Mouse (Mus musculus) Patski (cell line): ENCODE data around the gene Nppa. TPM values are rescaled to one million over a fixed set of nuclear protein-coding genes. Genes with fewer than 3 reads are reported as not detected.

Experiments used
- ATAC-seq: fragments of 100-300 bp; one replicate; pipeline ENCODE4 v1.8.0; 2021
- CTCF ChIA-PET: fragments of 350-600 bp; sonication (Branson Sonifier 250); formaldehyde crosslinking; loops from one replicate; lab custom pipeline; 2022; ENCODE audit warnings: inconsistent platforms; lab: Charles Lee
- POLR2A ChIA-PET: fragments of 350-600 bp; sonication (Branson Sonifier 250); formaldehyde crosslinking; loops from one replicate; lab custom pipeline; 2022; ENCODE audit warnings: antibody characterized with exemption, inconsistent platforms; lab: Charles Lee
- DNase-seq: peaks from one replicate; pipeline ENCODE4 v3.0.0-alpha.2; 2011; ENCODE audit warnings: low read depth, low spot score
- H3K27me3 ChIP-seq: fragments of 371-371 bp; one replicate; pipeline ENCODE4 v1.5.1; 2021
- CTCF ChIP-seq: fragments of 100-300 bp; IDR thresholded peaks from one replicate; pipeline ENCODE4 v1.5.1; 2021
- in situ Hi-C: fragments of 300-500 bp; cut with MboI; formaldehyde crosslinking; loops from 3 replicates; pipeline ENCODE4 v1.11.1; 2018; ENCODE audit warnings: low pct_unique_long_range_greater_than_20kb, mixed read lengths
- polyA plus RNA-seq: library from polyadenylated mRNA; unstranded; gene quantifications from one replicate; pipeline ENCODE4 v1.2.3, GENCODE M21; 2021

Nppa gene
- polyA plus RNA-seq, 1 experiment from 2014 or later: 0.31 TPM

DNA sequence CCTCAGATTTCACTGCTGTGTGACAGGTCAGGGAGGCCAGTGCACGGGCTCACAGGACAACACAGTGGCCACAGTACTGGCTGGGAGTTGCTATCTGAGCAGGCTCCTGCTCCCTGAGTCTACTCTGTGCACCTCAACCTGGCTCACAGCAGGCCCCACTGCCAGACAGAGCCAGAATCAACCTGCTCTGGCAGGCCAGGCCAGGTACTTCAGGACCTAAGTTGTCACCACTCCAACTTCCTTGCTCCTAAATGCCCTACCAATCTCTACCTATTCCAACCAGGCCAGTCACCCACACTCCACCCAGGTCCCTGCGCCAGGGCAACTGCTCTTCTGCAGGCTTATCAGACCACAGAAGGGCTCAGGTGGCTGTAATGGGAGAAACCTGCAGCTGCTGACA is 9.1 kb downstream of the Nppa start:
- H3K27me3 ChIP-seq: no peaks in the 10 kb centered on the region
- ChIA-PET POLR2A (no interaction called here), CTCF (interaction anchor here (1.5 kb wide), 1 partner anchor 49 kb away, joined by 8 read pairs; no protein-coding TSS in a partner anchor)
- DNase-seq: no peak
- in situ Hi-C loops: no loop called here
- no peak for ATAC-seq
- TF ChIP-seq CTCF: no peak

DNA sequence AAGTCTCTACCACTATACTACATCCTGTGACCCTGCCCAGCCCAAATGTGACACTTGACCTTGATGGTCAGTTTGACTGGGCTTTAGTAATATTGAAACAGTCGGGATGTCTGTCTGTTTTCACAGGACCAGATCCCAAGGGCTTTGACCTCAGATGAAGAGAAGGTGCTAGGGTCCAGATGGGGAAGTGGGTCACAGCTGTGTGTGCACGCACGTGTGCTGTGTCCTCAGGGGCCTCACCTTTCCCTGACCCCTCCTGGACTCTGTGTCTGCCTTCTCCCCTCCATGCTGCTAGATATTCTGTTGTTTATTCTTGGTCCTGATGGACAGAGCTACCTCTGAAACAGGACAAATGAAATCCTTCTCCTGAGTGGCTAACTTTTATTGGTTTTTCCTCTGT is 10.8 kb downstream of the Nppa start:
- POLR2A ChIA-PET: no interaction called here
- TF ChIP-seq CTCF: no peak
- in situ Hi-C loops: no loop called here
- CTCF ChIA-PET: interaction anchor here (1.6 kb wide), 1 partner anchor 51 kb away, joined by 3 read pairs; no protein-coding TSS in a partner anchor
- DNase-seq: no peak
- H3K27me3 ChIP-seq: no peaks in the 10 kb centered on the region
- ATAC-seq: no peak

DNA sequence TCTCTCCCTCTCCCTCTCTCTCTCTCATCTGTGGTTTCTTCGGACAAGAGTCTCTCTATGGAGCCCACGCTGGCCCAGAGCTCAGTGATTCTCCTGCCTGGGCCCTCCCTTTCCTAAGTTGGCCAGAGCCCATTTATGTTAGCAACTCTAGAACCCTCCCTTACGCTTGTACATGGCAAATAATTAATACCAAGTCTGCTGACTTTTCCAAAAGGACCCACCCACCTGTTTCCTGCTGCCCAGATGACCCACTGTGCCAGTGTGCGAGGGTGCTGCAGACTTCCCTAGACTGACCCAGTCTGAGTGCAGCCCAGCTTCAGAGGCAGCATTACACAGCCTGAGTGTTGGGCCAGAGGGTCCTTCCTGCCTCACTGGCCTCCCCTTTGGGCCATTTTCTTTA is 11.7 kb downstream of the Nppa start:
- no peak for TF ChIP-seq CTCF
- ATAC-seq: no peak
- ChIA-PET POLR2A (no interaction called here), CTCF (interaction anchor here (1.5 to 1.6 kb wide), 2 partner anchors 52 to 53 kb away, joined by 3 read pairs; no protein-coding TSS in a partner anchor)
- DNase-seq: no peak
- H3K27me3 ChIP-seq: no peaks in the 10 kb centered on the region
- in situ Hi-C loops: no loop called here

- ChIA-PET CTCF (interaction anchor here (1.0 to 2.4 kb wide), 7 partner anchors 14 to 62 kb away, joined by 3 to 6 read pairs (median 3); no protein-coding TSS in a partner anchor), POLR2A (no interaction called here)
- H3K27me3 ChIP-seq: no peaks in the 10 kb centered on the region
- no peak for TF ChIP-seq CTCF
- DNase-seq: no peak
- in situ Hi-C loops: no loop called here
- ATAC-seq: no peak
Measured at GRCm38 (mm10) chr4:148015418-148015817, 14.9 kb downstream of the Nppa start.

- ChIA-PET POLR2A (no interaction called here), CTCF (interaction anchor here (0.8 to 2.4 kb wide), 2 partner anchors 12 to 57 kb away, joined by 3 to 6 read pairs; no protein-coding TSS in a partner anchor)
- DNase-seq (no peak), ATAC-seq (no peak)
- H3K27me3 ChIP-seq: no peaks in the 10 kb centered on the region
- no peak for TF ChIP-seq CTCF
- in situ Hi-C loops: no loop called here
Measured at GRCm38 (mm10) chr4:148016981-148017380, 16.5 kb downstream of the Nppa start.

DNA sequence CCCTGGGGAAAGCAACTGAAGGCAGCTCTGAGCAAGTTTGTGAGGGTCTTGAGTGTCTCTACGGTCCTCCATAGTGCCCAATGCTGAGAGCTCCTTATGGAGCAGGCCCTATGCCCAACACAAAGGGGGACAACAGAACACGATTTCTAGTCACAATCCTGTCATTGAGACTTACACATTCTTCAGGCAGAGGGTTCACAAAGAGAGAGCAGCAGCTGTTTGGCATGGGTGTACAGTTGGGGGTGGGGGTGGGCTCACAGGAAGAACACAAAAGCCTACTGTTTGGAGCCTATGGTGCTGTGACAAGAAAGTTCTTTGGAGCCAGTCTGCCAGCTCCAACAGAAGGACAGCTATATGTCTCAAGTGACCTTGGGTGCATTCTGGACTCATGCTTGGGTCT is 17.9 kb downstream of the Nppa start:
- no peak for ATAC-seq
- no peak for TF ChIP-seq CTCF
- H3K27me3 ChIP-seq: no peaks in the 10 kb centered on the region
- in situ Hi-C loops: no loop called here
- ChIA-PET CTCF (interaction anchor here (1.4 kb wide), 1 partner anchor 12 kb away, joined by 3 read pairs; no protein-coding TSS in a partner anchor), POLR2A (no interaction called here)
- no peak for DNase-seq

DNA sequence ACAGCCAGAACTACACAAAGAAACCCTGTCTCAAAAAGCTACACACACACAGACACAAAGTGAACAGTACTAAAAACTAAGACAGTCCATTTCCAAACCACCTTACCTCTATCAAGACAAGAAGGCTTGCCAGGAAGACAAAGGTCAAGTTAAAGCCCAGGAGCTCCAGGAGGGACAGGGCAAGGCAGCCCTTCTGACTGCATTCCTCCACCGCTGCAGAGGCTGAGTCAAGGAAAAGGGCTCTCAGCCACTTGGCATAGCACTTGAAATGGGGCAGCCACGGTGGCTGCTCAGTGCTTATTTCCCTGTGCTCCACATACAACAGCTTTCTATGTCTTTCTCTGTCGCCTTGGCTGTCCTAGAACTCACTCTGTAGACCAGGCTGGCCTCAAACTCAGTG is 23.5 kb downstream of the Nppa start:
- DNase-seq (no peak), ATAC-seq (no peak)
- in situ Hi-C loops: no loop called here
- no peak for TF ChIP-seq CTCF
- ChIA-PET POLR2A (interaction anchor here (1.0 kb wide), 1 partner anchor 15 kb away, joined by 3 read pairs; the partner anchor contains the start of genes Clcn6 and Mthfr), CTCF (no interaction called here)
- H3K27me3 ChIP-seq: no peaks in the 10 kb centered on the region

- POLR2A ChIA-PET: no interaction called here
- in situ Hi-C loops: no loop called here
- ATAC-seq: no peak
Measured at GRCm38 (mm10) chr4:148029297-148029696, 28.8 kb downstream of the Nppa start.

GRCm38 (mm10) chr4:148030506-148030905 is 30.0 kb downstream of the Nppa start:
- POLR2A ChIA-PET: no interaction called here
- H3K27me3 ChIP-seq: no peaks in the 10 kb centered on the region
- no peak for TF ChIP-seq CTCF
- CTCF ChIA-PET: interaction anchor here (1.1 kb wide), 1 partner anchor 12 kb away, joined by 3 read pairs; no protein-coding TSS in a partner anchor
- in situ Hi-C loops: no loop called here
- no peak for DNase-seq
- ATAC-seq: no peak

More at GRCm38 (mm10) chr4:148029297-148029696, 28.8 kb downstream of the Nppa start:
- no peaks in the 10 kb centered on the region for H3K27me3 ChIP-seq
- no peak for DNase-seq
- TF ChIP-seq CTCF: no peak
- CTCF ChIA-PET: interaction anchor here (1.5 kb wide), 1 partner anchor 12 kb away, joined by 3 read pairs; no protein-coding TSS in a partner anchor

DNA sequence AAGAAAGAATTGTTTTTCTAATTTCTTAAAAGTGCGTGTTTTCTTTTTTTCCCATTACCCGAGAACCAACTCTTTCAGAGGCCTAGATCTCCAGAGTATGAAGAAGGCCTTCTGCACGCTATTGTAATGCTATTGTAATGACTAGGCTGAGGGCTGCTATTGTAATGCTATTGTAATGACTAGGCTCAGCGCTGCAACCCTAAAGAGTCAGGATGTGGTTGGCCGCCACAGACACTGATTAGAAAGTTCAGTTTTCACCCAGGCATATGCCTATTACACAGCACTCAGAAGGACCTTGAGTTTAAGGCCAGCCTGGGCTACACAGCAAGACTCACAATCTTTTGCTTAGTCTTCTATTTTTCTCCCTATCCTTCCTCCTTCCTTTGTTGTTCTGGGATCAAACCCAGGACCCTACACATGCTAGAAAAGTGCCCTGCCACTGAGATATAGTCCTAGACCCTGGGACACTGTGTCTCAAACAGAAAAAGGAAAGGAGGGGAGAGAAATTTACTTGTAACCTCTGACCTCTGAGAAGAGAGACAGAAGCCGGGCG is 33.4 kb downstream of the Nppa start:
- ChIA-PET CTCF (interaction anchor here (1.2 kb wide), 1 partner anchor 33 kb away, joined by 3 read pairs; no protein-coding TSS in a partner anchor), POLR2A (no interaction called here)
- no peak for TF ChIP-seq CTCF
- no peak for ATAC-seq
- DNase-seq: no peak
- in situ Hi-C loops: no loop called here
- H3K27me3 ChIP-seq: no peaks in the 10 kb centered on the region

GRCm38 (mm10) chr4:148035440-148035839 is 34.9 kb downstream of the Nppa start:
- DNase-seq (no peak), ATAC-seq (no peak)
- H3K27me3 ChIP-seq: no peaks in the 10 kb centered on the region
- in situ Hi-C loops: no loop called here
- ChIA-PET CTCF (interaction anchor here (1.0 to 1.2 kb wide), 2 partner anchors 20 to 31 kb away, joined by 3 read pairs; no protein-coding TSS in a partner anchor), POLR2A (no interaction called here)
- TF ChIP-seq CTCF: no peak
